Mouse (Mus musculus) ovary, postnatal 36 days (tissue): ENCODE data around the gene Id3.

ENCODE experiments used
- DNase-seq: peaks from one replicate; pipeline ENCODE4 v3.0.0; 2022; ENCODE audit warnings: low spot score, mixed read lengths

Gene Id3

DNA sequence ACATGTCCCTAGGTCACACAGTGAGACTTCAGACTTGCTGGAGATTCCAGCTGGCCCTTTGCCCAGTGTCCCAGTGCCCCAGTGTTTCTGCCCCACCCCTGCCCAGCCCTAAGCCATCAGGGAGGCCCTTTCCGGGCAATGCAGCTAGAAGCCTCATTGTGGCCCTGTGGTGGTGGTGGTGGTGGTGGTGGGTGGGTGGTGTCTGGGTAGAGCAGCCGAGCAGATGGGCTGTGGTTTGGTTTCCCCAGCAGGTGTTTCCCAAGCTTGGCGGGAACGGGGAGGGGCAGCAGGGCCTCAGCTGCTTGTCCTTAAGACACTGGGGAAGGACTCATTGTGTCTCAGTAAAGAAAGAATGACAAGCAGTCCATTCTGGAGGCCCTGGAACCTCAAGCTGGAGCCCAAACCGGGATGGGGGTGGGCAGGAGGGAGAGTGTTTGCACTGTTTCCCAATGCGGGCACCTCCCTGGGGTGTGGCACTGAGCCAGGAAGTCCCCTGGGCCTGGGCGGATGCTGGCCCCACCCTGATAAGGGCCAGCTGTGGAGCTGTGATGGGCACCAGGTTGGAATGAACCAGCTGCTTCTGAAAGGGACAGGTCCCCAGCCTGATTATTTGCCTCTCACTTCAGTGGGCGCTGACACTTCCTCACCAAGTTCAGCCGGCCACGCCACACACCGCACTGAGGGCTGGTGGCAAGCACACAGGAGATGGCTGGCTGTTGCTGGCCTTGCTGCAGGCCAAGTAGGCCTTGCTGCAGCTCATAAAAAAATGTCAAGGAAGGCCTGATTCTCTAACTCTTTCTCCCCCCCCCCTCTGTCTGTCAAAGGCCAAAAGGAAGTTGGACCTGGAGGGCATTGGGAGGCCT, 34.5 kb downstream of the Id3 start:
- DNase-seq, result no peak

DNA sequence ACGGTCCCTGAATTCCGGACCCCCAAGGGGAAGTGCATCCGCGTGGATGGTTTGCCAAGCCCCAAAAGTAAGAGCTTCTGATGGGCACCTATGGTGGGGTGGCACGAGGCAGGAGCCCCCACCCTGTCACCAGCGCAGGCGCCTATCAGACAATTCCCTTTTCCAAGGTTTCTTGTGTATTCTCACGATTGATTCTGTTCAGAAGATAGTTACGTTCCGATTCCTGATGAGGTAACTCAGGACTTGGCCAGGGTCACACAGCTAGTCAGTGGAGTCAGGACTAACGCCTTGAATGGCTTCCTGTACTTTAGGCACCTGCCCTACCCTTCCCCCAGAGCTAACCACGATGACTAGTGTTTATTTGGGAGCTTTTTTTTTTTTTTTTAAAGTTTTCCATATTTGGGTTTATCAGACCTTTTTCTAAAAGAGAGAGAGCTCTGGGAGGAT, 35.2 kb downstream of the Id3 start:
- no peak for DNase-seq

DNA sequence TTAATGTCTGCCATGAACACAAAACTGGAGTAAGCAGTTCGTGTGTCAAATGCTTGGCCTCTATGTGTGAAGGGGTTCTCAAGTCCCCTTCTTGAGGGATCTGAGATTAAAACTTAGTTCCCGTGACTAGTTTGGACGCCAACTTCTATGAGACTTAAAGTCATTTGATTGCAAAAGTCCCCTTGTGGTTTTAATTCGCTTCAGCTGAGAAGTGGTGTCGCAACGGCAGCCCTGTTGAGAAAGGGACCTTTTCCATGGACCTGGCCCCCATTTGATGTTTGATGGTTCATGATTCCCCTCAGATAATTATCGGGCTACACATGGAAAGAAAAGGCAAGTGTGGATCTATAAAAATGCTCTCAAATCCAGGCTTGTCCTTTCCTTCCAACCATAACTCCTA, 36.2 kb downstream of the Id3 start:
- DNase-seq, result no peak

DNA sequence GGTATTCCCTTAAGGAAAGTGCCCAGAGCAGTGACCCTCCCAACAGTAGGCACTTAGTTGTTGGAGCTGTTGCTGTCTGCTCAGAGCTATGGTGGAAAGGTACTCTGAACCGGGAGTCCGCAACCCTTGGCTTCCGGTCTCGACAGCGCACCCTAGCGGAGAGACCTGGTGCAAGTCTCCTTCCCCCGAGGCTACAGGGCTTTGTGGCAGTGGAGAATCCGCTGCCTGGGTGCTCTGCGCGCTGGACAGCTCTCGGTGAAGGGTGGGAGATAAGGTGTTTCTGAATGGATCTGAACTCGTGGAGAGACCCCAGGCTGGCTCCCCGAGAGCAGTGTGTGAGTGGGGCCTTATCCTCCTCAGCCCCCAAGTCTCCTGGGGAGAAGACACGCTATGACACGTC, 36.7 kb downstream of the Id3 start:
- DNase-seq, result peak; percentile 86

DNA sequence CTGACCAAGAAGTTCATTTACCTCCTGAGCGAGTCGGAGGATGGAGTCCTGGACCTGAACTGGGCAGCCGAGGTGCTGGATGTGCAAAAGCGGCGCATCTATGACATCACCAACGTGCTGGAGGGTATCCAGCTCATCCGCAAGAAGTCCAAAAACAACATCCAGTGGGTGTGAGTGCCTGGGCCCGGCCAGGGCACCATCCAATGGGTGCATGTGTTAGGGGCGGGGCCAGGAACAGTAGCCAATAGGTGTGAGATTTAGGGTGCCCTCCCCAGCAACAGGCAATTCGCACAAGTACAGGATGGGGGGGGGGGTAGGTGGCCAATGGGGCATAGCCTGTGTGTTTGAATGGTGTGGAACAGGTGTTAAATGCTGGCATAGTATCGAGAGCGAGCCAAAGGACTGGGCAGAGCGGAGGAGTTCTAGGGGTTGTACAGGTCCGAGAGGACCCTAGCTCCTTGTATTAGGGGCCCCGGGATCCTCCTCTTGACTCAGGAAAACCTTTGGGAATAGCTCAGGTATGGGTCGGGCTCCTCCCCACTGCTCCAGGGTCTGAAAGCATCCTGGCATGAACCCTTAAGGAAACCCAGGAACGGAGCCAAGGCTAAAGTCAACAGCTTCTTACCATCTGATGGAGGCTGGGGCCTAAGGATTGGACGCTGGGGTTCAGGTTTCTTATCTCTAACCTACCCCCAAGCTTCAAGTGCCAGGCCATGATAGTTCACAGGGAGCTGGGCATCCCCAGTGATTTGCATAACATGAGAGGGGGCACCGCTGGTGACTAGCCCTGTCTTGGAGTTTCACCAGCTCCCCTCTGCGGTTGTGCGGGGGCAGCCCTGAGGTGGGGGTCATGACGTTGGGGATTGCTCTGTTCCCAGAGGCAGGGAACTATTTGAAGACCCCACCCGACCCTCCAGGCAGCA, 37.4 kb downstream of the Id3 start:
- peak; percentile 80 for DNase-seq

DNA sequence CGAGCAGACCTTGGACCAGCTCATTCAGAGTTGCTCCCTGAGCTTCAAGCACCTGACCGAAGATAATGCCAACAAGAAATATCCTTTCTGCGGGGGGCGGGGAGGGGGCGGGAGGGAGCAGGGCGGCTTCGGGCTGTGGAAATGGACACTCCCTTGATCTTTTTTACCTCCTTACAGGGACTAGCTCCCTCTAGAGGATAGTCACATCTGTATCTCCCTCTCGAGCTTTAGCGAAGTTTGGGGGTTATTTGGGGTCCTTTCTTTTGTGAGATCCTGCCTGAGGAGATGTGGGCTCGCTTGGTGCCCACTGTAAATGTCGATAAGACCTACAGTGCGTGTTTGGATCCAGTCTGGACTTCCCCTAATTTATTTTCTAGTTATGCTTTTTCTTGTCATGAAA, 38.1 kb downstream of the Id3 start:
- DNase-seq, result no peak

DNA sequence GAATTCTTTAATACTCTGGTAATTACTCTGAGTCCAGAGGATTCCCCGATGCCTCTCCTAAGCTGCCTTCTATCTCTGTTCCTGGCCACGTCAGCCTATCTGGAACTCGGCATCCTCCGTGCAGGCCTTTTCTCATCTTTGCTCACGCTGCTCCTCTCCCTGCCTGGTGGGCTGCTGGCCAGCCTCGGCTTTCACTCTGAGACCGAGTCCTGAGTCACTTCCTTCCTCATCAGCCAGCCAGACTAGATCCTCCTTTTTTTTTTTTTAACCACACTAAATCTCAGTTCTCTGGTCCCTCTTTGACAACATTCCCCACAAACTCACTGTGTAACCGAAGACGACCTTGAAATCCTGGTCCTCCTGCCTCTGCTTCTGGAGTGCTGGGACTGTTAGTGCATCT, 42.1 kb downstream of the Id3 start:
- DNase-seq, result peak; percentile 31

DNA sequence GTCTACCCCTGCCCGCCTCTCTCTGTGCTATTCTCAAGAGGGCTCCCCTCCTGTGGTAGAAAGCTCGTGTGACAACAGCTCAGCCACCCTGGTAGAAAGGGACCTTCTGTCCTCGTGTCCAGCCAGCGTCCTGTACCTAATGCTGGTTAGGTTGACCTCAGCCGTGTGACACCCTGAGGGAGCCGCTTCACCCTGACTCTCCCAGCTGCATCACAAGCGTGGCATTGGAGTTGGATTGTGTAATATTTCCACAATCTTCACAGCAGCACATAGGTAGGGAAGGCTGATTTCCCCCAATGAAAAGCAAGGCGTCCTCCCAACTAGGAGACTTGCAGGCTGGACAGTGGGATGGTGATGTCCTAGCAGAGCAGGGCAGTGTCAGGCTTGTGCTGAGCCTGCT, 43.0 kb downstream of the Id3 start:
- no peak for DNase-seq

DNA sequence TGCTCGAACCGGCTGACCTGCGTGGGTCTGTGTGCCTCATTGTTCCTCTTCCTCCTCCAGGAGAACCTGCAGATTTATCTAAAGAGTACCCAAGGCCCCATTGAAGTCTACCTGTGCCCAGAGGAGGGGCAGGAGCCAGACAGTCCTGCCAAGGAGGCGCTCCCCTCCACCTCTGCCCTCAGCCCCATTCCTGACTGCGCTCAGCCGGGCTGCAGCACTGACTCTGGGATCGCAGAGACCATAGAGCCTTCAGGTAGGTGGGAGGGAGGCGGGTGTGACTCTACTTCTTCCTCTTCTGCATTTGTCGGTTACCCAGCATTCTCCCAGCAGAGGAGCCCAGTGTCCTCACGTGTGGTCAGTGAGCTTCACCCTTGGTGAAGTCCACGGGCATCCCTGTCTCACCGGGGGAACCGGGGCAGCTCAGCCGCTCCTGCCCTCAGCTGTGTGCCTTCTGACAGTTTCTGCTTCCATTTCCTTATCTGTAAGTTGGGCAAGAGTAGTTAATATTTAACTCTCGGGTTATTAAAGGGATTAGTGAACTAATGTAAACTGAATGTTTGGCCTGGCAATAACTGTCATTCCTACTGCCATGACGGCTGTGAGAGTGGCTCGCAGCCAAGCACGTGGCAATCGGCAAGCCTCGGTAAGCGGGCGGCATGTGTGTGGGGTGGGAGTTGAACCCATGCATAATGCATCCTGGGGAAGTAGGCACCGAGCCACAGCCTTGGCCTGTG, 43.6 kb downstream of the Id3 start:
- DNase-seq, result no peak

DNA sequence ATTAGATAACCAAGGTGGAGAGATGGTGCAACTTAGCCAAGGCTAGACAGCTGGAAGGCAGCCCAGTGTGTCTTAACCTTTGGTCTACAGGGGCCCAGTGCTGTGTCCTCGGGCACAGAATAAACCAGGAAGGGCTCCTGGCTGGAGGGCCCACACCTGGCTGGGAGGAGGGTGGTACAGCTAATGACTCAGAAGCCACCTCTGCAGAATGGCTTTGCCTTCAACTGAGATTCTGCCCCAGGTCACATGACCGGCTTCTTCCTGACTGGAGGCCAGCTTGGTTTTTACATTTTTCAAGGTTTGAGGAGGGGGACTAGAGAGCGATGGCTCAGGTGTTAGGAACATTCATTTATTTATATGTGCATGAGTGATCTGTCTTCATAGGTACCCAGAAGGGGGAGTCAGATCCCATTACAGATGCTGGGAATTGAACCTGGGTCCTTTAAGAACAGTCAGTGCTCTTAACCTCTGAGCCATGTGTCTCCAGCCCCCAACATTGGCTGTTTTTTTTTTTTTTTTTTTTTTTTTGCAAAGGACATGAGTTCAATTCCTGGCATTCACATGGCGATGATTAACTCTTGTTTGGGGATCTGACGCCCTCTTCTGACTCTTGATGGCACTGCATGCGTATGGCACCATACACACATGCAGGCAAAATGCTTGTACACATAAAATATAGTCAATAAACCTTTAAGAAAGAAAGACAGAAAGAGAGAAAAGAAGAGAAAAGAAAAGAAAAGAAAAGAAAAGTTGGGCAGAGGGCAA, 45.9 kb downstream of the Id3 start:
- no peak for DNase-seq

DNA sequence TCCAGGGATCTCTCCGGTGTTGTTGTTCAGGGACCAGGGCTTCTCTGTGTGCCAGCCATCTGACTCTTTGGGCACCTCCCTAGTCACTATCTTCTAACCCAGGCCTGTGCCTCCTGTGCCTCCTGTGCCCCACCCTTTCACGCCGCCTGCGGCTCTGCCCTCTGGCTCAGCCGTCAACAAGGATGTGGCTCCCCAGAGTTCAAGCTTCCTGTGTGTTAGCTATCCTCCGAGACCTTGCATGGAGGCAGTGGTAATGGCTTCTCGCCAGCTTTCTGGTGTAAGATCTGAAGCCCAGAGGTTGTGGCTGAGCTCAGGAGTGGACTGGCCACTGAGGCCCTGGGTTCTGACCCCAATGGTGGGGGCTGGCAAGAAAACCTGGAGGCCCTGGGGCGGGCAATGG, 46.6 kb downstream of the Id3 start:
- DNase-seq, result no peak

DNA sequence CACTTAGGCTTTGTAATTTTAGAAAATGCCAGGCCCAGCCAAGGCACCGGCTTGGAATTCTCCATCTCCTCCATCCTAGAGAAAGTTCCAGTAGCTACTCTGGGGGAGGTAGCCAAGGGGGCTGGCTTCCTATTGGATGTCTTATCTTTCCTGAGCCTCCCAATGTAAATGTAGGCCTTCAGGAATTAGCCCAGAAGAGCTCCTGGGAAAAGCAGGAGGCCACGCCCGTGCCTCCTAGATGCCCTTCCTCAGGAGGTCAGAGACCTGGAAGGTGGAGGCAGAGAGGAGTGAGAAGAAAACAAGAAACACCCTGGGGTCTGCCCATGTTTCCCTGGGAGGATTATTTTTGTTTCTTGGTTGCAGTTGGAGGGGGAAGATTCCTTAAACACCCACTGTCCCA, 50.3 kb downstream of the Id3 start:
- DNase-seq, result no peak

DNA sequence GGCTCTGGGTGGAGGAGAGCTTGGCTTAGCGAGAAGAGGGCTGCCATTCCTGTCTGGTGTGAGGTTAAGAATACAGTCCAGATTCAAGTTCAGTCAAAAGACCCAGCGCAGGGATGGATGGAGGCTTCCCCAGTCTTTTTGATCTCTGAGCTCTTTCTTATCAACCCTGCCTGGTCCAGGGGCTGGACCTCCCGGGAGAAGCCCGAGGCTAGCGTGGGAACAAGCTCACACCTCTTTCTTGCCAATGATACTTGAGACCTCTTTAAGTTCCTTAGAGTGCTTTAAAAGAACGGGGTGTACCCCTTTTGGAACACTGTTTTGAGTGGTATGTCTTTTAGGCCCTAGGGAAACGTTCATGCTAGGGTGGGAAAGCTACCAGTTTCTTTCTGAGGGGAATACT, 51.7 kb downstream of the Id3 start:
- DNase-seq, result no peak
